Mouse (Mus musculus): ENCODE measurements around the gene Ndufs2. TPM values are rescaled to one million over a fixed set of nuclear protein-coding genes. Genes with fewer than 3 reads are reported as not detected.

Ndufs2 gene
- total RNA-seq, 2 experiments from 2014 or later: 804 to 821 TPM

- DNase-seq (ENCODE audit: low spot score): no peak
Measured at GRCm38 (mm10) chr1:171279012-171279705, 28.0 kb upstream of the Ndufs2 start.

DNA sequence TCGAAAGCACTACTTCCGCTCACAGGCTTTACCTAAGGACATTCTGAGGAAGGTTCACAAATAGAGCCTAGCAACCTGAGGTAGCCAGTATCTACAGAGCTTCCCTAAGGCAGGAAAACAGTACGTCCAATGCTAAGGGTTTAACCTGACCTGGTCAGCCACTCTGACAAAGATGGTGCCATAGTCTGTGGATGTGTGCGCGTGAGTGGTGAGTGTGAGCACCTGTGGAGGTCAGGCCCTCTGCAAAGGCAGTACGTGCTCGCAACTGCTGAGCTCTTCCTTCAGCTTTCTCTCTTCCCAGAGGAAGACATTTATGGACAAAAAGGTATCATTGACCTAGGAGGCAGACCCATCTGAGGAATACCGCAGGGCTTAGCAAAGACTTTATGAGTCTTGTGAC, 27.2 kb upstream of the Ndufs2 start:
- DNase-seq (ENCODE audit: low spot score): no peak

DNA sequence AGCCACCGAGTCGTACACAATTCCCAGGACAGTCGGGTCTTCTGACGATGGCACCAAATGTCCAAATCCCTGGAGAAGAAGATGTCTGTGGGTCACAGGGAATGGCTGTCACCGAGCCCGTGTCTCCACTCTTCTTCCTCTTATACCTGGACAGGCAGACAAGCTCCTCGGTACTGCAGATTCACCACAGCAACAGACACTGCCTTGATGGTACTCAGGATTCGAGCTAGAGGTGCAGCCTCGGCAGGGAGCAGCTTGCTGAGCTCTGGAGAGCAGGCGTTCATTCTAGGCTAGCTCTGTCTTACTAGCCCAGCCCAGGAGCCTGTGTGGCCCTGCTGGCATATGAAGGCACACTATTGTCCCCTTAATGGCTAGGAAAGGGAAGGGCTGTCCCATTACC, 26.5 kb upstream of the Ndufs2 start:
- no peak for DNase-seq (ENCODE audit: low spot score)

GRCm38 (mm10) chr1:171276110-171276748, 25.0 kb upstream of the Ndufs2 start:
- no peak for DNase-seq (ENCODE audit: low spot score)

GRCm38 (mm10) chr1:171275144-171275734, 24.1 kb upstream of the Ndufs2 start:
- no peak for DNase-seq (ENCODE audit: low spot score)

GRCm38 (mm10) chr1:171274171-171274570, 23.0 kb upstream of the Ndufs2 start:
- DNase-seq (ENCODE audit: low spot score): no peak

DNA sequence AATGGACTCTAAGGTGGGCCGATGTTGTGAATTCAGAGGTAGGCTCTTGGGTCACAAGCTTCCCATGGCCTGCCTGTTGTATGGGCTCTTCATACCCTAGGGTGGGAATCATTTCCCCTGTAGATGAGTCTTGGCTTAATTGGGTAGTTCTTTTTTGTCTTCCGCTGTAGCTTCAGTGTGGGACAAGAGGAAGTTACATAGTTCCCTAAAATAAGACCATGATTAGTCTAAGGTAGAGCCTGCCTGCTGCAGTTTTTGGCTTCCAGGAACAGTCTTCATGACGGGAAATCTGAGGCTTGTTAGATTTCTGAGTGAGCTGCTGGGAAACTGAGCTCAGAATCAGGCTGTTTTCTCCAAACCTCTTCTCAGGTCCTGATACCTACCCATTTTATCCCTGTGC, 20.9 kb upstream of the Ndufs2 start:
- no peak for DNase-seq (ENCODE audit: low spot score)

DNA sequence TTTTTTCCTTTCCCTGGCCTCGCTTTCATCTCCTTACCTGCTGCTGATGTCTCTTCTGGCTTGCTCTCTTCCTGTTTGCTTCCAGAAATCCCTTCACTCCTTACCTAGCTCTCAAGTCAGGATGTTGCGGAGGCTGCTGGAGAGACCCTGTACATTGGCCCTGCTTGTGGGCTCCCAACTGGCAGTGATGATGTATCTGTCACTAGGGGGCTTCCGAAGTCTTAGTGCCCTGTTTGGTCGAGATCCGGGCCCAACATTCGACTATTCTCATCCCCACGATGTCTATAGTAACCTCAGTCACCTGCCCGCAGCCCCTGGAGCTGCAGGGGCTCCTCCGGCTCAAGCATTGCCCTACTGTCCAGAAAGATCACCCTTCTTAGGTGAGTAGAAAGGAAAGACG, 20.4 kb upstream of the Ndufs2 start:
- no peak for DNase-seq (ENCODE audit: low spot score)

GRCm38 (mm10) chr1:171271196-171271595, 20.0 kb upstream of the Ndufs2 start:
- no peak for DNase-seq (ENCODE audit: low spot score)

GRCm38 (mm10) chr1:171270573-171270900, 19.3 kb upstream of the Ndufs2 start:
- no peak for DNase-seq (ENCODE audit: low spot score)

DNA sequence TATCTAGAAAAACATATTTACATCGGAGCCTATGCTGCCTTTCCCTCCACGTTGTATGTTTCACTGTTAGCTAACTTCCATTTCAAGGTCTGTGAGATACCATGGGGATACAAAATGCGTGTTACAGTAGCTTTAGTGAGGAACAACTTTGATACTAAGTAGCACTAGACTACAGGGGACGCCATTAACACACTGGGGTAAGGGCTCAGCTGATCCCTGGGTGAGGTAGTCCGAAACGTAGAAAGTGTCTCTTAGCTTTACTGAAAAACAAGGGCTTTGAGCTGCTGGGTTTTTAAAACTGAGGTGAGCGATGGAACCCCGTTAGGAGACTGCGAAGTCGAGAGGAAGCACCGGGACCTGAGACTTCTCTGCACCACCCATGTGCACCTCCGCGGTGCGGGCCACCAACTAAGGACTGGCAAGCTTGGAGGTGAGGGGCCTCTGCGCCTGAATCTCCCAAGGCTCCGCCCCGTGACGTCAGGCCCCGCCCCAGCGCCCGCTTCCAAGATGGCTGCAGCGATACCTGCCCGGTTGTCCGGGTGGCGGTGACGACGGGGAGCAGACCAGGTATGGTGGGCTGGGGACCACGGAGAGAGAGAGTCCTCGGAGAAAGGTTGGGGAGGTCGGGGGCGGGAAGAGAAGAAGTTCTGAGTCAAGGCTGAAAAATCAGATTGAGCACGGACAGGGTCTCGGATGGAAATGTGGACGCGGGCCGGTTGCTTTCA, 18.8 kb upstream of the Ndufs2 start, which contains the start of gene B4galt3:
B4galt3 (plus strand) TSS at position 481 of the 725 bp plus-strand sequence.
- peak; percentile 96 for DNase-seq (ENCODE audit: low spot score)

DNA sequence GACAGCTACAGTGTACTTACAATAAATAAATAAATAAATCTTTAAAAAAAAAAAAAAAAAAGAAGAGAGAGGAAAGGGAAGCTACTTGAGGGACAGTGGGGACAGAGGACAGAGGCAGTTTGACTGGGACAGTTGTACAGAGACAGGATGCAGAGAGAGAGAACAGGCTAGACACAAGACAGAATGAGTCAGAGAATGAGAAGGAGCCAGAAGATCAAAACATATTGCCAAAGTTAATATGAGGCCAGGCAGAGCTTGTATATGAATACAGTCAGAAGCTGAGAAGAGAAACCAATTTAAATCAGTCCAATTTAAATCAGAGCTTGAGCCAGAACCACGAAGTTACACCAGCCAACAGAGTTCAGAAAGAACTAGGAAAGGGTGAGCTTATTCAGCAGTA, 17.2 kb upstream of the Ndufs2 start:
- DNase-seq (ENCODE audit: low spot score): no peak

- no peak for DNase-seq (ENCODE audit: low spot score)
Measured at GRCm38 (mm10) chr1:171265971-171266744, 15.0 kb upstream of the Ndufs2 start.

DNA sequence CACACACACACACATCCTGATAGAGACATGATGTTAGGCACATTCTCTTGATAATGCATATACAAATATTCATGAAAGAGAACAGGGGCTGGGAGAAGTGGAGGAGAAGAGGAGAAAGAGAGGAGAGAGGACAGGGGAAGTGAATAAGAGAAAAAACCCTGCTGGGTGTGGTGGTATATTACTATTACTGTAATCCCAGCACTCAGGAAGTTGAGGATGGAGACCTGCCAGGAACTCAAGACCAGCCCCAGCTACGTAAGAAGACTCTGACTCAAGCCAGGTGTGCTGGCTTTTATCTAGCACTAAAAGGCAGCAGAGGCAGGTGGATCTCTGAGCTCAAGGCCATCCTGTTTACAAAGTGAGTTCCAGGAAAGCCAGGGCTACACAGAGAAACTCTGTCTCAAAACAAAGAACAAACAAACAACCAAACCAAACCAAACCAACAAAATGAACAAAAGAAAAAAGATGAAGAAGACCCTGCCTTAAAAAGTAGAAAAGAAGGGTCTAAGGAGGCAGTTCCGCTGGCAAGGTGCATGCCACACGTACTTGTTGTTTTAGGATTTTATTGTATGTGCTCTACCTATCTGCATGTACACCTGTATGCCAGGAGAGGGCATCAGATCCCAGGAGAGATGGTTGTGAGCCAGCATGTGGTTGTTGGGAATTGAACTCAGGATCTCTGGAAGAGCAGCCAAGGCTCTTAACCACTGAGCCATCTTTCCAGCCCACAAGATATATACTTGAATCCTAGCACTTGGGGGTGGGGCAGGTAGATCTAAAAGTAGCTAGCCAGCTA, 12.7 kb upstream of the Ndufs2 start:
- DNase-seq (ENCODE audit: low spot score): no peak

DNA sequence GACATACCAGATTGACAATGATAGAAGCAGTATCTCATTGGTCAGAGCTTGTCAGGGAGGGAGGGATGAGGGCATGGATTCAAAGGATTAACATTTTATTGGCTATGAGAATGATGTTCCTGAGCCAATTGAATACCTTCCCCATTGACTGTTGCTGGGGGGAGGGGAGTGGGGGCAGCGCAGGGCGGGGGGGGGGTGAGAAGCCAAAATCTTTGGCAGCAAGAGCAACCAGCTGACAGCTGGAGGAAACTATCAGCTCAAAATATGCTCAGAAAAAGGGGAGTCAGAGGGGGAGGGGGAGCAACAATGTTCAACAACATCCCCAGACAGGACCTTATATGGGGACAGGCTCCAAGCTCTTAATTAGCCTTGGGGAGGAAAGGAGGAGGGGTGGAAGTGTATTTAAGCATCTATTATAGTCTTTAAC, 12.0 kb upstream of the Ndufs2 start:
- no peak for DNase-seq (ENCODE audit: low spot score)

- peak; percentile 73 for DNase-seq (ENCODE audit: low spot score)
Measured at GRCm38 (mm10) chr1:171262594-171263130, 11.5 kb upstream of the Ndufs2 start.

DNA sequence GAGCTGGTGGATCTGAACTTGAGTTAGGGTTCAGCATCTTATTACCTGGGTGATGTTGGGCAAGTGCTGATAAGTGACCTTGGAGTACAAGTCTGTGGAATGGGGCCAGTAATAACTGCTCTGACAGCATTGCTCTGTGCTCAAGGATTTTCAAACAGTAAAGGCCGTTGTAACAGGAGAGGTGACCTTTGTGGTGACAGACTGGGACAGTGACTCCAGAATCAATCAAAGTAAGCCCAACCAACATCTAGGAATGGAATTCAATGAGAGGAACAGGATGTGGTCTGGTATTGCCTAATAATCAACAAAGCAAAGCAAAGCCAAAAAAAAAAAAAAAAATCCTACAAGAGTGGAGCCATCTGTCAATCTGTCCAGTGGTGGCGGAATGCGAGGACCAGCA, 9.1 kb upstream of the Ndufs2 start:
- no peak for DNase-seq (ENCODE audit: low spot score)

DNA sequence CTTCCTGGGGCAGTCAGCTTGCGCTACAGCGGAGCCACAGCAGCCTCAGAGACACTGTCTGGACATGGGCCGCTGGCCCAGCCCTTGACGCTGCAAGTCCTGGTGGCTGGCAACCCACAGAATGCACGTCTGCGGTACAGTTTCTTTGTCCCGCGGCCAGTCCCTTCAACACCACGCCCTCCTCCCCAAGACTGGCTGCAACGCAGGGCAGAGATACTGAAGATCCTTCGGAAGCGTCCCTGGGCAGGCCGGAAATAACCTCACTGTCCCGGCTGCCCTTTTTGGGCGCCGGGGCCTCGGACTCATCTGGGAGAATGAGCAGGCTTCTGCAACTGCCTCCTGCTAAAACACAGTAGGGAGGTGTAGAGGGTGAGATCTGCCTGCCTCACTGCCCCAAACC, 7.7 kb upstream of the Ndufs2 start:
- DNase-seq (ENCODE audit: low spot score): no peak

DNA sequence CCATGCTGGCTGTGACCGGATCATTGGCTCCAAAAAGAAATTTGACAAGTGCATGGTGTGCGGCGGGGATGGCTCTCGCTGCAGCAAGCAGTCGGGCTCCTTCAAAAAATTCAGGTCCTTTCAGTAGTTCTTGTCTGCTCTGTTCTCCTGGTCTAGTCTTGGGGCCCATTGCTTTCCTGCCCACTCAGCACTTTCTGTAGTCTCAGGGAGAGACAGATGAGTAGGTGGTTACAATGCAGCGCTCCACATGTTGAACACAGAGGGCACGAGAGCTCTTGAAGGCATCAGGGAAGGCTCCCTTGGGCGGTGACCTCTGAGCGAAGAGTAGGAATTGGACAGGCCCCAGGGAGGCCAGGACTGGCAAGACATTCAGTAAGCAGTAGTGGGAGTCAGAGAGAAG, 6.6 kb upstream of the Ndufs2 start:
- no peak for DNase-seq (ENCODE audit: low spot score)

- DNase-seq (ENCODE audit: low spot score): peak; percentile 72
Measured at GRCm38 (mm10) chr1:171256937-171257548, 5.9 kb upstream of the Ndufs2 start.
